Mouse (Mus musculus) cerebellum, adult 2 months (tissue): ENCODE results near the gene Bad.

ENCODE experiments used
- CTCF ChIP-seq: fragments of 200-500 bp; IDR thresholded peaks from 2 replicates; pipeline ENCODE4 v1.5.1; 2011; ENCODE audit warnings: low read depth, mild to moderate bottlenecking, control low read depth, low read length, moderate library complexity, borderline replicate concordance; ENCODE audit not compliant: insufficient read depth
- POLR2A ChIP-seq: fragments of 200-500 bp; IDR thresholded peaks from 2 replicates; pipeline ENCODE4 v1.6.1; 2011; ENCODE audit warnings: low read length, control low read depth, borderline replicate concordance; ENCODE audit not compliant: insufficient read depth

DNA sequence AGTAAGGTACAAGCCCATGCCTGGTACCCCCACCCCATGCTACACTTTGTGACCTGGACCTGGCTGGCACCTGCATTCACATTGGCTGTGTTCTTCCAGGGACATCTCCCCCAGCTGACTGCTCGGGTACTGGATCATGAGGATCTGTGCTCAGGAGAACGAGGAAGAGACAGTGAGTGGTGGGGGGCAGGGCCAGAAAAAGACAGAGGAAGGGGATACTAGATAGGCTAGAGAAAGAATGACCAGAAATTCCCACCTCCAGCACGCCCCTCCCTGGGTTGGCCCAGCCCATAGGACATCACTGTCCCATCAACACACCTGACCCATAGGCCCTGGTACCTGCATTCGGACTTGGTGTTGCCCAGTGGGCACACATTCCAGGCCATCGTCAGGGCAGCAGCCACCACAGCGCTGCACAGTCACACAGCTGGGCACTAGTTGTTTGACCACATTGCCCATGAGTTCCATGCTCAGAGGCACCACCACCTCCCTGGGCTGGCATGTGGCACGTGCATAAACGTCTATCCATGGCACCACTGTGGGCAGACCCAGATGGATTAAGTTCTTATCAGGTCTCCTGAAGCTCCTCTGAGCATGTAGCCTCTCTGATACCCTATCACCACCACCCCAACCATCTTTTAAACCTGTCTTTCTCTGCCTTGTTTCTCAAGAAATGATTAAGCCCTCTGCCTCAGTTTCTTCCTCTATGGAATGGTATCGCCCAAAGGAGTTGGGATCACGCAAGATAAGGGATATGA, 44.5 kb downstream of the Bad start:
- no peak for TF ChIP-seq CTCF
- TF ChIP-seq POLR2A = no peak
